Mouse (Mus musculus): Measurements from ENCODE around the gene Lsamp. TPM values are rescaled to one million over a fixed set of nuclear protein-coding genes. Genes with fewer than 3 reads are reported as not detected.
A peak's percentile ranks its signal among the peaks of the same experiment; 100 is the strongest.

The Lsamp gene
- polyA plus RNA-seq, 1 experiment from 2014 or later, result 30.5 TPM

DNA sequence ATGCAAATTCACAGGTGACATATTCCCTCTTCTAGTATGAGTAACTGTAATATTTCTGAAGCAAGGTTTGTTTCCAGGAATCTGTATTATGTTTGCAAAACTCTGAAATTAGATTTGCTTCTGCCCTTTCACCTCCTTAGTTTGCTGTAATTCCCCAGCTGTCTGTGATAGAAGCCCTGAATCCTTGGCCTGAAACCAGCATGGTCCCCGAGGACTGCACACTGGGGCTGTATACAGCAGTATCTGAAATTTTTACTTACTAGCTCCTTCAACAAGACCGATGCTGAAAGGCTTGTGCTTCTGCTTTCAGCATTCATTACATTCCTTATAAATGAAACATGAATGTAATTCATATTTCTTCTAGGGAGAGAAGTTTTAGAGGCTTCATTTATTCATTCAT, 91.4 kb downstream of the Lsamp start:
- no peak overlapping the region for H3K4me2 ChIP-seq (replicated peaks)
- no peak for ATAC-seq (ENCODE audit: low FRiP score, low read depth)
- no peaks in the 10 kb centered on the region for H3K36me3 ChIP-seq
- no peak overlapping the region for H3K9ac ChIP-seq (replicated peaks)
- no peak overlapping the region for H3K27ac ChIP-seq (replicated peaks)
- 82% methylated on average over 2 of the region's 2 CpGs for WGBS
- H3K9me3 ChIP-seq, result no peaks in the 10 kb centered on the region
- H3K27me3 ChIP-seq, result no peaks in the 10 kb centered on the region
- H3K4me1 ChIP-seq, result no peaks in the 10 kb centered on the region
- no peak overlapping the region for H3K4me3 ChIP-seq

- WGBS, result 76% methylated on average over 3 of the region's 3 CpGs
- Histone ChIP-seq H3K4me3 (no peak overlapping the region), H3K36me3 (no peaks in the 10 kb centered on the region), H3K4me1 (no peaks in the 10 kb centered on the region), H3K27me3 (no peaks in the 10 kb centered on the region), H3K9ac (replicated peaks) (no peak overlapping the region), H3K27ac (replicated peaks) (no peak overlapping the region), H3K9me3 (no peaks in the 10 kb centered on the region), H3K4me2 (replicated peaks) (no peak overlapping the region)
- ATAC-seq (ENCODE audit: low FRiP score, low read depth), result peak; percentile 41; the same call in 1 of the 2 replicates
Observed at GRCm38 (mm10) chr16:40080224-40080623, 96.1 kb downstream of the Lsamp start.

DNA sequence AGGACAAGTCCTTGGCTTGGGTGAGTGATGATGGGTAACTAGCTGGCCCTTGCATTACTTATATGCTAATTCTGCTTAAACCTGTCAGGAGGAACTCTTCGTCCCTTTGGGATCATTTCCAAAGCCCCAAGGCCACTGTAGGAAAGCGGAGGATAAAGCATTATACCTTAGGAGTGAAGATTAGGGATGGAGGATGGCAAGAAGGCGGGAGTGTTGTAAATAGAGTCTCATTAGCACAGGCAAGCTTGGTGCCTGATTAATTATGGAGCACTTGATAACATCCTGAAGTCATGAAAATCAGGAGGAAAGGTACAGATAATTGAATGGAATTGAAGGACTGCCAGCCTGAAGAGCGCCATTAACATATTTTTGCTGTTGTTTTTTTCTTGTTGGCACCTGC, 120.2 kb downstream of the Lsamp start:
- Histone ChIP-seq H3K4me3 (no peak overlapping the region), H3K9me3 (no peaks in the 10 kb centered on the region), H3K4me1 (peaks cover 2% of the 10 kb centered on the region; the same call in 1 of the 2 replicates), H3K27ac (replicated peaks) (no peak overlapping the region), H3K27me3 (no peaks in the 10 kb centered on the region), H3K9ac (replicated peaks) (no peak overlapping the region), H3K4me2 (replicated peaks) (no peak overlapping the region), H3K36me3 (no peaks in the 10 kb centered on the region)
- WGBS, result 71% methylated on average over 4 of the region's 4 CpGs
- no peak for ATAC-seq (ENCODE audit: low FRiP score, low read depth)

DNA sequence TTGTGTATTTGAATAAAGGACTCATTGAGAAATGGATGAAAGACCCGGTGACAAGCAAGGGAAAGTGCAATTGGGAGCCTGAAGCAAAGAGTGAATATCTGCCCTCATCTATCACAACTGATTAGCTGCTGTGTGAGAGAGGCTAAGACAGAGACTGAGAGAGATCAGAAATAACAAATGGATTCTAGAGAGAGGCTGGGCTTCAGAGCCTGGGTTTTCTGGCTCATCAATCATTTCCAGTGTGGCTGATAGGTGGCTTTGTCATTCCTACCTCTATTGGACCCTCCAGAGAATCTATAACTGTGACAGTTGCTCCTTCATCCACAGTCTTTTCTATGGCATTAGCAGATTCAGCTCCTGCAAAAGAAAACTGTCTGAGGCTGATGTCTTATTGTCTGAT, 198.8 kb downstream of the Lsamp start:
- Histone ChIP-seq H3K36me3 (no peaks in the 10 kb centered on the region), H3K9ac (replicated peaks) (no peak overlapping the region), H3K27me3 (no peaks in the 10 kb centered on the region), H3K4me3 (no peak overlapping the region), H3K4me2 (replicated peaks) (no peak overlapping the region), H3K27ac (replicated peaks) (no peak overlapping the region), H3K9me3 (no peaks in the 10 kb centered on the region), H3K4me1 (no peaks in the 10 kb centered on the region)
- 63% methylated on average over 1 of the region's 1 CpGs for WGBS
- ATAC-seq (ENCODE audit: low FRiP score, low read depth), result no peak

DNA sequence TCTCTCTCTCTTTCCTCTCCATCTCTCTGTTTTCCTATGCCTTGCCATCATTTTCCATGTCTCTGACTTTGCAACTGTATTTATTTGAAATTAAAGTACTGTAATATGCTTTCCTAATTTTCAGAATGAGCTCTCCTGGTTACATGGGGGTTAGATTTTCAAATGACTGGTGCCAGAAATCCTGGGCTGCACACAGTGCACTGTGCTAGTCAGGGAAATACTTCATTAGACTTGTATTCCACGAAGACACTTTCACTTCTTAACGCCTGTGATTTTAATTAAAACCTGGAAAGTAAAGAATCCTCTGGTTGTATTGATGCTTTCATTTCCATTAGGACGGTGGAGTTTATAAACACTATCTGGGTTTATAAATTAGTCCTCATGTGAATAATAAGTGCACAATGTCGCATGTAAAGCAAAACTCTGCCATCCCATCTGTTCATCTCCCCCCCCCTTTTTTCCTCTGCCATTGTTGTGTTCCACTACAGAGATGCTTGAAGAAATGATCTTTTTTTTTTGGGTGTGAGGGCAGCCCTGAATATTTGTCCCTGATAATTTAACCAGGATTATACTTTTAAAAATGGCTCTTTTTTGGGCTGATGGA, 203.9 kb downstream of the Lsamp start:
- ATAC-seq (ENCODE audit: low FRiP score, low read depth), result no peak
- Histone ChIP-seq H3K9ac (replicated peaks) (no peak overlapping the region), H3K4me1 (no peaks in the 10 kb centered on the region), H3K4me3 (no peak overlapping the region), H3K36me3 (no peaks in the 10 kb centered on the region), H3K27me3 (no peaks in the 10 kb centered on the region), H3K4me2 (replicated peaks) (no peak overlapping the region), H3K27ac (replicated peaks) (no peak overlapping the region), H3K9me3 (no peaks in the 10 kb centered on the region)
- 68% methylated on average over 4 of the region's 4 CpGs for WGBS

DNA sequence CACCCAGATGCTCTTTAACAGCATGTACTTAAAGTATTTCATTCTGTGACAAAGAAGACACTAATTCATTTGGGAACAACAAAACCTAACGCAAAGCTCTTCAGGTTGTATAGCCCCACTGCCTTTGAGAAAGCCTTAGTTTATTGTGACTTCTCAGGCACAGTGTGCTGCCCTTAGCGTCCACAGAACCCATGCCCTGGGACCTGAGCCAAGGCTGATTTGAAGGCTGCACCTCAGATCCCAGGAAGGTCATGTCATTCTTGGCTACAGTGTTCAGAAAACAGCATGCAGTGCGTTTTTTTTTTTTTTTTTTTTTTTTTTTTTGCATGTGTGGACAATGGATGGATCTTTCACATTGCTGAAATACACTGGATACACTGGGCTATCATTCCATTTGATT, 210.2 kb downstream of the Lsamp start:
- Histone ChIP-seq H3K9ac (replicated peaks) (no peak overlapping the region), H3K36me3 (no peaks in the 10 kb centered on the region), H3K4me1 (no peaks in the 10 kb centered on the region), H3K27me3 (no peaks in the 10 kb centered on the region), H3K4me2 (replicated peaks) (no peak overlapping the region), H3K27ac (replicated peaks) (no peak overlapping the region), H3K9me3 (no peaks in the 10 kb centered on the region), H3K4me3 (no peak overlapping the region)
- WGBS, result 61% methylated on average over 3 of the region's 3 CpGs
- ATAC-seq (ENCODE audit: low FRiP score, low read depth), result no peak

- no peak overlapping the region for H3K4me2 ChIP-seq (replicated peaks)
- no peaks in the 10 kb centered on the region for H3K36me3 ChIP-seq
- 91% methylated on average over 2 of the region's 2 CpGs for WGBS
Observed at GRCm38 (mm10) chr16:40194839-40195238, 210.7 kb downstream of the Lsamp start.

DNA sequence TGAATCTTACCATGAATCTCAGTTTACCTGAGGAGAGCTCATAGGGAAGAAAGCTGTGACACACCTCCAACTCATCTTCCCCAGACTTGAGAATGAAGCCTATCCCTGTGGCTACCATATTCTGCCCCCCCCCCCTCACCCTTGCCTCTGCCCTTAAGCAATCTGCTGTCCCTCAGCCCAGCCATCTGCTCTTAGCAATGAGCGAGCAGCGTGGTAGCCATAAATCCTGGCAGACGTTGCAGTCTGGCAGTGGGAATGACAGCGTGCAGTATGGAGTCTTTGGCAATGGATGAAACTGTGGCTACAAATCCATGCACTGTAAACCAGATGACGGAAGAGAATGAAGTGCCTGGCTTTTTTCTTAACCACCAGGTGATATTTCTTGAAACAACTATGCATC, 244.5 kb downstream of the Lsamp start:
- H3K4me2 ChIP-seq (replicated peaks), result no peak overlapping the region
- H3K9ac ChIP-seq (replicated peaks), result no peak overlapping the region
- ATAC-seq (ENCODE audit: low FRiP score, low read depth), result no peak
- no peaks in the 10 kb centered on the region for H3K4me1 ChIP-seq
- H3K27me3 ChIP-seq, result no peaks in the 10 kb centered on the region
- no peaks in the 10 kb centered on the region for H3K36me3 ChIP-seq
- H3K4me3 ChIP-seq, result no peak overlapping the region
- no peak overlapping the region for H3K27ac ChIP-seq (replicated peaks)
- no peaks in the 10 kb centered on the region for H3K9me3 ChIP-seq
- 89% methylated on average over 5 of the region's 5 CpGs for WGBS

More at GRCm38 (mm10) chr16:40194839-40195238, 210.7 kb downstream of the Lsamp start:
- no peaks in the 10 kb centered on the region for H3K9me3 ChIP-seq
- H3K4me1 ChIP-seq, result no peaks in the 10 kb centered on the region
- H3K4me3 ChIP-seq, result no peak overlapping the region
- no peak for ATAC-seq (ENCODE audit: low FRiP score, low read depth)
- H3K9ac ChIP-seq (replicated peaks), result no peak overlapping the region
- H3K27me3 ChIP-seq, result no peaks in the 10 kb centered on the region
- no peak overlapping the region for H3K27ac ChIP-seq (replicated peaks)

DNA sequence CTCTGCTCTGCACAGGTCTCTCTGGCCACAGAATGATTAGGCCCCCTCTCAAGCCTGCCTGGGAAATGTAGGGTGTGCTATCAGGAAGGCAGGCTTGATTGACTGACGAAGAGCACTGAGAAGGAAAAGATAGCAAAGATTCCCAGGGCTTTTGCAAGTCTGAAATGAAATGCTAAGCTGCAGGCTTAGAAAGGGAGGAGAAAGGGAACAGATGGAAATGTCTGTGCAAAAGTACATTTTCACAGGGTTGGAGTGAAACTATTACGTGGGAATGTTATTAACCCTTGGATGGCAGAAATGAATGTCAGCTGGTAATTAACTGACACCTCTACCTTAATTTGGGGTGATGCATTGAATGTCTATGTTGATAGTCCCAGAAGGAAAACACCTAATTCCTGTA, 248.9 kb downstream of the Lsamp start:
- WGBS, result 67% methylated on average over 2 of the region's 2 CpGs
- Histone ChIP-seq H3K9ac (replicated peaks) (no peak overlapping the region), H3K4me2 (replicated peaks) (no peak overlapping the region), H3K9me3 (no peaks in the 10 kb centered on the region), H3K36me3 (no peaks in the 10 kb centered on the region), H3K27me3 (no peaks in the 10 kb centered on the region), H3K4me1 (0 out of 2 replicates have a peak, but pooled peaks cover 2% of the 10 kb centered on the region), H3K27ac (replicated peaks) (no peak overlapping the region), H3K4me3 (no peak overlapping the region)
- no peak for ATAC-seq (ENCODE audit: low FRiP score, low read depth)

DNA sequence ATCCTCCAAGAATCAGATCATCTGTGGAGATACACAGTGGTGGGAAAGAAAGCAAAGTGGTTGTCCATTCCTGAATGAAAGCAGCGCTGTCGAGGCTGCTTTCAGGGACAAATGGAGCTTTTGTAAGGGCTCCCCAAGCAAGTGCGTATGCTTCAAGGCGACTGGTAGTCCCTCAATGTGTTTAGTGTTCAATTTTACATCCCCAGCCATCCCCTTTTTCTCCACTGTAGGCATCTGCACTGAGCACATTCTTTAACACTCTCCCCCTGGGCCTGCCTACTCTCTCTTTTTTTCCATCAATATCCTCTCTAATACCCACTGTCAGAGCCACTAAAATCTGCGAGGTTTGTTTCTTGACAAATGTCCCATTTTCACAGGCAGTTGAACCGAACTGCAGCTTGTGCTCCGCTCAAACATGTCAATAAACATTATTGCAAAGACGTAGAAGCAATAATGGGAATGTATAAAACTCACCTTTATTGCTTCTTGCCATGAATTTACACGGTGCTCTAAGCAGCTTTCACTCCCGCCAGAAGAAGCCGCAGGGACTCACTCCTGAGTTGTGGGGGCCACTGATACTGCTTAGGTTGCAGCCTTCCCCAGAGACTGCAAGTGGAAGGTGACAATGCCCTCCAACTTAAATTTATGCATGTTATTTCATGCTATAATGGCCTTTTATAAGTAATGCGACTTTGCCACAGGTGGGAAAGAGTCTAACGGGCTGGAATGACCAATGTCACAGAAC, 250.2 kb downstream of the Lsamp start:
- 0 out of 2 replicates have a peak, but pooled peaks cover 2% of the 10 kb centered on the region for H3K4me1 ChIP-seq
- no peak overlapping the region for H3K27ac ChIP-seq (replicated peaks)
- no peak for ATAC-seq (ENCODE audit: low FRiP score, low read depth)
- no peak overlapping the region for H3K4me3 ChIP-seq
- 72% methylated on average over 13 of the region's 13 CpGs for WGBS
- H3K27me3 ChIP-seq, result no peaks in the 10 kb centered on the region
- no peak overlapping the region for H3K4me2 ChIP-seq (replicated peaks)
- H3K36me3 ChIP-seq, result no peaks in the 10 kb centered on the region
- no peak overlapping the region for H3K9ac ChIP-seq (replicated peaks)
- H3K9me3 ChIP-seq, result no peaks in the 10 kb centered on the region

GRCm38 (mm10) chr16:40271859-40272258, 287.7 kb downstream of the Lsamp start:
- no peak overlapping the region for H3K4me3 ChIP-seq
- no peaks in the 10 kb centered on the region for H3K36me3 ChIP-seq
- 84% methylated on average over 3 of the region's 3 CpGs for WGBS
- no peak overlapping the region for H3K9ac ChIP-seq (replicated peaks)
- no peak overlapping the region for H3K4me2 ChIP-seq (replicated peaks)
- no peaks in the 10 kb centered on the region for H3K9me3 ChIP-seq
- H3K4me1 ChIP-seq, result no peaks in the 10 kb centered on the region
- ATAC-seq (ENCODE audit: low FRiP score, low read depth), result no peak
- no peaks in the 10 kb centered on the region for H3K27me3 ChIP-seq
- no peak overlapping the region for H3K27ac ChIP-seq (replicated peaks)

DNA sequence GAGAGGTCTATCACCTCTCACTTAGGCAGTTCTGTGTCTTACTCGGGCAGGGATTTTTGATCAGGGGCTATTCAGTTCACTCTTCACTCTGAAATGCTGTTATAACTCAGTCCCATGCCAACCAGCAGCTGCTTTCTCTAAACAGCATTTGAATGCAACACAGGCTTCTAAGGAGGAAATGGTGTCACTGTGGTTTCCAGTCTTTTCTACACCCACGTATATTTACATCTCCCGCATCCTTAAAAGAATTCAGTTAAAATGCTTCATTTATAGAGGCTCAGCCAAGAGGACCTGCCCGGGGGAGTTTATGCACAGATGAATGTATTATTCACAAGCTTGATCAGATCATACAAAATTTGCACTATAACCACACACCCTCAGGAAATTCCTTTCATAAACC, 306.0 kb downstream of the Lsamp start:
- H3K4me3 ChIP-seq, result no peak overlapping the region
- H3K9me3 ChIP-seq, result no peaks in the 10 kb centered on the region
- no peaks in the 10 kb centered on the region for H3K27me3 ChIP-seq
- no peak for ATAC-seq (ENCODE audit: low FRiP score, low read depth)
- H3K27ac ChIP-seq (replicated peaks), result no peak overlapping the region
- no peaks in the 10 kb centered on the region for H3K36me3 ChIP-seq
- H3K4me1 ChIP-seq, result peaks cover 3% of the 10 kb centered on the region; the same call in 1 of the 2 replicates
- no peak overlapping the region for H3K4me2 ChIP-seq (replicated peaks)
- no peak overlapping the region for H3K9ac ChIP-seq (replicated peaks)
- 77% methylated on average over 4 of the region's 4 CpGs for WGBS

Measured in midbrain, embryonic 12.5 days (tissue).